Mouse (Mus musculus) stomach, postnatal 0 days (tissue): ENCODE measurements around the gene Gm45753.
"Not testable (repeated sequence)": the region's sequence is repeated elsewhere in the genome, so short reads cannot be mapped to it uniquely, and the experiment has no call there.

Experiments
- CTCF ChIP-seq: IDR thresholded peaks from 2 replicates; pipeline ENCODE4 v1.5.1; 2016; ENCODE audit warnings: antibody characterized with exemption, low read depth, mild to moderate bottlenecking, moderate library complexity
- EP300 ChIP-seq: optimal IDR thresholded peaks from 2 replicates; pipeline ENCODE3; 2016; ENCODE audit warnings: antibody characterized with exemption

DNA sequence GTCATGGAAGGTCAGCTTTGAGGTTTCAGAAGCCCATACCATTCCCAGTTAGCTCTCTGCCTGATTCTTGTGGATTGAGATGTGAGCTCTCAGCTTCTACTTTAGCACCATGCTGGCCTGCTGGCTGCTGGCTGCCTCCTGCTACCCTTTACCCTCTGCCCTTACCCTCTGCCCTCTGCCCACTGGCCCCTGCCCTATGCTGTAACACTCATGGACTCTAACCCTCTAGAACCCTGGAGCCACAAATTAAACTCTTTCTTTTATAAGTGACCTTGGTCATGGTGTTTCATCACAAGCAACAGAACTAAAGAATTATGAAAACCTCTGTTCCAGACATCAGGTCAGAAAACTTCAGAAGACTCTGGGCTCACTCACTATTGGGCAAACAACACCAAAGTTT, 18.8 kb upstream of the Gm45753 start:
- TF ChIP-seq CTCF, EP300: not testable (repeated sequence)
